Mouse (Mus musculus): Measurements from ENCODE around the gene Itga1. TPM values are rescaled to one million over a fixed set of nuclear protein-coding genes. Genes with fewer than 3 reads are reported as not detected.
A peak's percentile ranks its signal among the peaks of the same experiment; 100 is the strongest.

Gene Itga1
- total and polyA plus RNA-seq, 3 experiments: under 0.01 to 0.04 (median 0.01) TPM

DNA sequence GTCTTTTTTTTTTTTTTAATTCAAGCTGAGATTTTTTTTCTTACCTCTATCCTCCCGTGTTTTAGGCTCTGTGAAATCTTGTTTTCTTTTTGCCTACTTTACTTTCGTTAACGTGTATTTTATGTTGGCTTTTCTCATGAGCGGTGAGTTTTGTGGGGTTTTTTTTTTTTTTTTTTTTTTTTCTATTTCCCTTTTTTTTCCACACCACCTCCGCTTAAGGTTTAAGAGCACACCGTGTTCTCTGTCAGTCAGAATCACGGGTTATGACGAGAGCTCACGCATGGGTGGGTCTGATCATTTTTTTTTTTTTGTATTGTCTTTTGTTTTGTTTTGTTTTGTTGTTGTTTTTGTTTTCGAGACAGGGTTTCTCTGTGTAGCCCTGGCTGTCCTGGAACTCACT is 103.7 kb downstream of the Itga1 start:
- H3K4me3 ChIP-seq (replicated peaks in 1 of 3; ENCODE audit: low read depth in 2 of 3, low read length in 2 of 3, poor library complexity in 1 of 3): no peak overlapping the region
- dilution Hi-C loops (cut with MboI; ENCODE audit: extremely low pct_ligation_motif_present, extremely low pct_unique_long_range_greater_than_20kb, low sequenced_read_pairs): no loop called here
- no peaks in the 10 kb centered on the region for H3K36me3 ChIP-seq (replicated peaks in 1 of 2; ENCODE audit: control insufficient read depth in 1 of 2, insufficient read depth in 1 of 2, low read length in 1 of 2)
- H3K9me3 ChIP-seq (replicated peaks; ENCODE audit: low read length): no peaks in the 10 kb centered on the region
- in situ Hi-C loops (cut with MboI; ENCODE audit: low pct_ligation_motif_present, low pct_unique_long_range_greater_than_20kb, low sequenced_read_pairs): loop anchor here (25.0 kb wide), 1 partner anchor 164 kb away; no protein-coding TSS in a partner anchor
- H3K27ac ChIP-seq (ENCODE audit: insufficient read depth, low read depth): no peak overlapping the region
- TF ChIP-seq RAD21 (IDR thresholded peaks at IDR 0.05; ENCODE audit: low read depth, low read length) (no peak), ZNF384 (IDR thresholded peaks at IDR 0.05; ENCODE audit: low read depth, low read length) (peak; percentile 83)
- H3K4me1 ChIP-seq (ENCODE audit: control insufficient read depth in 1 of 2, insufficient read depth in 2 of 2): peaks cover 8 to 27% of the 10 kb centered on the region in 2 experiments
- DNase-seq (ENCODE audit: extremely low read depth): no peak
- H3K4me2 ChIP-seq (ENCODE audit: insufficient read depth, low read depth, poor library complexity, severe bottlenecking): no peak overlapping the region
- no peaks in the 10 kb centered on the region for H3K79me2 ChIP-seq (replicated peaks; ENCODE audit: control insufficient read depth, extremely low read depth, insufficient read depth, poor library complexity, severe bottlenecking)
- H3K9ac ChIP-seq (ENCODE audit: insufficient read depth, low read depth): no peak overlapping the region
- no peaks in the 10 kb centered on the region for H3K27me3 ChIP-seq (replicated peaks)

GRCm38 (mm10) chr13:114992260-114993014 is 109.3 kb downstream of the Itga1 start:
- no peaks in the 10 kb centered on the region for H3K27me3 ChIP-seq (replicated peaks)
- no peak overlapping the region for H3K27ac ChIP-seq (ENCODE audit: insufficient read depth, low read depth)
- H3K36me3 ChIP-seq (replicated peaks in 1 of 2; ENCODE audit: control insufficient read depth in 1 of 2, insufficient read depth in 1 of 2, low read length in 1 of 2): no peaks in the 10 kb centered on the region
- DNase-seq (ENCODE audit: extremely low read depth): no peak
- in situ Hi-C loops (cut with MboI; ENCODE audit: low pct_ligation_motif_present, low pct_unique_long_range_greater_than_20kb, low sequenced_read_pairs): loop anchor here (25.0 kb wide), 1 partner anchor 170 kb away; no protein-coding TSS in a partner anchor
- no peak overlapping the region for H3K4me3 ChIP-seq (replicated peaks in 1 of 3; ENCODE audit: low read depth in 2 of 3, low read length in 2 of 3, poor library complexity in 1 of 3)
- dilution Hi-C loops (cut with MboI; ENCODE audit: extremely low pct_ligation_motif_present, extremely low pct_unique_long_range_greater_than_20kb, low sequenced_read_pairs): no loop called here
- TF ChIP-seq MEF2A (IDR thresholded peaks at IDR 0.05; ENCODE audit: borderline replicate concordance, low read depth, low read length): no peak
- no peak for TF ChIP-seq JUN (IDR thresholded peaks at IDR 0.05; ENCODE audit: insufficient read depth, low read depth, low read length)
- no peak for TF ChIP-seq MYC (IDR thresholded peaks at IDR 0.05; ENCODE audit: low read depth, low read length)
- TF ChIP-seq UBTF (IDR thresholded peaks at IDR 0.05; ENCODE audit: low read depth, low read length): no peak
- no peak for TF ChIP-seq RAD21 (IDR thresholded peaks at IDR 0.05; ENCODE audit: low read depth, low read length)
- TF ChIP-seq JUND (conservative IDR thresholded peaks at IDR 0.05; ENCODE audit: low read depth, low read length): no peak
- TF ChIP-seq ETS1 (conservative IDR thresholded peaks at IDR 0.05; ENCODE audit: low read depth, low read length): no peak
- no peaks in the 10 kb centered on the region for H3K79me2 ChIP-seq (replicated peaks; ENCODE audit: control insufficient read depth, extremely low read depth, insufficient read depth, poor library complexity, severe bottlenecking)
- no peaks in the 10 kb centered on the region for H3K9me3 ChIP-seq (replicated peaks; ENCODE audit: low read length)
- no peak overlapping the region for H3K9ac ChIP-seq (ENCODE audit: insufficient read depth, low read depth)
- peaks cover 5 to 12% of the 10 kb centered on the region in 2 experiments for H3K4me1 ChIP-seq (ENCODE audit: control insufficient read depth in 1 of 2, insufficient read depth in 2 of 2)
- H3K4me2 ChIP-seq (ENCODE audit: insufficient read depth, low read depth, poor library complexity, severe bottlenecking): no peak overlapping the region

- Histone ChIP-seq H3K36me3 (replicated peaks in 1 of 2; ENCODE audit: control insufficient read depth in 1 of 2, insufficient read depth in 1 of 2, low read length in 1 of 2) (no peaks in the 10 kb centered on the region), H3K27me3 (replicated peaks) (no peaks in the 10 kb centered on the region), H3K4me3 (replicated peaks in 1 of 3; ENCODE audit: low read depth in 2 of 3, low read length in 2 of 3, poor library complexity in 1 of 3) (no peak overlapping the region), H3K9me3 (replicated peaks; ENCODE audit: low read length) (no peaks in the 10 kb centered on the region), H3K79me2 (replicated peaks; ENCODE audit: control insufficient read depth, extremely low read depth, insufficient read depth, poor library complexity, severe bottlenecking) (no peaks in the 10 kb centered on the region), H3K27ac (ENCODE audit: insufficient read depth, low read depth) (no peak overlapping the region), H3K4me1 (ENCODE audit: control insufficient read depth in 1 of 2, insufficient read depth in 2 of 2) (no peaks in the 10 kb centered on the region; a peak in 1 of 4 replicates), H3K9ac (ENCODE audit: insufficient read depth, low read depth) (no peak overlapping the region), H3K4me2 (ENCODE audit: insufficient read depth, low read depth, poor library complexity, severe bottlenecking) (no peak overlapping the region)
- TF ChIP-seq GABPA (IDR thresholded peaks at IDR 0.05; ENCODE audit: insufficient replicate concordance, low read depth, low read length): no peak
- TF ChIP-seq KAT2A (IDR thresholded peaks at IDR 0.05; ENCODE audit: insufficient replicate concordance, low read length): no peak
- TF ChIP-seq ELF1 (IDR thresholded peaks at IDR 0.05; ENCODE audit: low read depth, low read length): no peak
- no peak for TF ChIP-seq ZC3H11A (IDR thresholded peaks at IDR 0.05; ENCODE audit: low read depth, low read length)
- in situ Hi-C loops (cut with MboI; ENCODE audit: low pct_ligation_motif_present, low pct_unique_long_range_greater_than_20kb, low sequenced_read_pairs): loop anchor here (25.0 kb wide), 1 partner anchor 175 kb away; no protein-coding TSS in a partner anchor
- no peak for DNase-seq (ENCODE audit: extremely low read depth)
- dilution Hi-C loops (cut with MboI; ENCODE audit: extremely low pct_ligation_motif_present, extremely low pct_unique_long_range_greater_than_20kb, low sequenced_read_pairs): no loop called here
These were observed 114.1 kb downstream of the Itga1 start for GRCm38 (mm10) chr13:114987668-114988067.
